Mouse (Mus musculus): ENCODE results near the gene Wdr49. TPM values are rescaled to one million over a fixed set of nuclear protein-coding genes. Genes with fewer than 3 reads are reported as not detected.

Gene Wdr49
- total RNA-seq (2021): not detected
- long read RNA-seq, experiment 1: 0 reads
- long read RNA-seq, experiment 2: 0 reads

- DNase-seq: no peak
Measured at GRCm38 (mm10) chr3:75482056-75482455, at the start of gene Wdr49. Gene Wdr49 (minus strand): TSS chr3:75482156.

DNA sequence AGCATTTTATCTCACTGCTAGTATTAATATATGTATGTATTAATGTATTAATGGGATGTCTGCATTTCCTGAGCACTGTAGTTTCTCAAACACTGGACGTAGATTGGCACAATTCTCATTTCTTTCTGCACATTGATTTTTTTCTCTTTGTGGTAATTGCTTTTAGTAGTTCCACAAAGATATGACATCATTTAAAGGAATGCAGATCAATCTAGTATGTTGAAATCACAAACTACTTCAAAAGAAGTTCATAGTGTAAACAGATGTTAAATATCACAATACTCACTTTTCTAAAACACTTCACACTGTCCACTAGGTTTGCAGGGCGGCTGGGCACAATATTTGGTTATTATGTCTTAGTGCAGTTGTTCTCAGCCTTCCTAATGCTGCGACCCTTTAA lies 49.1 kb upstream of the Wdr49 start:
- DNase-seq: no peak

DNA sequence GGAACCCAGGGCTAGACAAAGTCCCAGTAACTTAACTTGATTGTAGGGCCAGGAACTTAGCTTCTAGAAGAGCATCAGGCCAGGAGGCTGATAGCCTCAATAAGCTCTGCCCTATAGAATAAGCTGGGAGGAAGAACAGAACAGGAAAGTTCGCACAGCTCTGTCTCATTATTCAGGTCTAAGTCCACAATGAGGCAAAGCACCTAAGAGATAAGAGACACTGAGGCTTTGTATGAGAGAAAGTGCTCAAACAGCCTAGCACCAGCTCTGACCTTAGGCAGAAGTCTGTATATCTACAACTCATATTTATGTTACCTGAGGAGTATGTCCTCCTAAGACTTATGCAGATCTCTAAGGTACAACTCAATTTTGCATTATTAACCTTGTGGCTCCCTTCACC lies 40.6 kb upstream of the Wdr49 start:
- no peak for DNase-seq

- no peak for DNase-seq
Measured at GRCm38 (mm10) chr3:75521314-75521713, 39.4 kb upstream of the Wdr49 start.

- DNase-seq: peak; percentile 43 to 69
Measured at GRCm38 (mm10) chr3:75517631-75518250, 35.8 kb upstream of the Wdr49 start.

DNA sequence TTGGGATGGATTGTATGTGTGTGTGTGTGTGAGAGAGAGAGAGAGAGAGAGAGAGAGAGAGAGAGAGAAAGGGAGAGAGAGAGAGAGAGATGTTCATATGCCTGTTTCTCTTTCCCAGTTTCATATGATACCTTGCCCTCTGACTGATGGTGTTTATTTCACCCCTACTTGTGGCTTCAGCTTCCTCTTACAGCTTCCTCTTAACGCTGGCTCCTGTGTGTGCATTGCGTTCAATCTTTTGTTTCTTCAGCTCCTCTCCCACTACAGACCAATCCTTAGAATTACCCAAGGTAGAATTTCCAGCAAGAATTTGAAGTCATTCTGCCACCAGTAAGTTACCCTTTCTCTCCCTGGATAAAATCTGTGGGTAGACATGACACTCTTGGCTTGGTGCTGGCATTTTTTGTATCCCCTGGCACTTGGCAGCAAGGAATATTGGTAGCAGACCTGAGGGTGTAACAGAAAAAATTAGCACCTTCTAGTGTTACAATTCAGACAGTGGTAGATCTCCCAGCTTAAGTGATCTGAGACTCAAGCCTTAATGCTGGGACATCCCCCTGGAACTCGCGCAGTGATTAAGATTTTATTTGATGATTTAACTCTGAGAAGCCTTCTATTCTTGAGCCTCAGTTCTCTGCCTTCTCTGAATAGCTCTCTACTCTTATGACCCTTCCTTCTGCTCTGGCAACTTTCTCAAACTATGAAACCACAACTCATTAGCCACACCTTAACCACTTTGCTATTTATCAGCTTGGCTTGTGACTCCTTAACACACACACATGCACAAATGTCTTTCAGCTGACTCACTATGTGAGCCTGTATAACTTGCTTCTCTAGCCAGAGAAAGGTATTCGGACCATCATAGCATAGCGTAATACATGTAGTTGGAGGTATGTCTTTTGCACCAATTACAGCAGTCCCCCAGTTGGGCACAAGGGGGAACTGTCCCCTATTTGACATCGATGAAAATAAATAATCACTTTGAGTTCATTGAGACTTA lies 17.3 kb upstream of the Wdr49 start:
- no peak for DNase-seq

DNA sequence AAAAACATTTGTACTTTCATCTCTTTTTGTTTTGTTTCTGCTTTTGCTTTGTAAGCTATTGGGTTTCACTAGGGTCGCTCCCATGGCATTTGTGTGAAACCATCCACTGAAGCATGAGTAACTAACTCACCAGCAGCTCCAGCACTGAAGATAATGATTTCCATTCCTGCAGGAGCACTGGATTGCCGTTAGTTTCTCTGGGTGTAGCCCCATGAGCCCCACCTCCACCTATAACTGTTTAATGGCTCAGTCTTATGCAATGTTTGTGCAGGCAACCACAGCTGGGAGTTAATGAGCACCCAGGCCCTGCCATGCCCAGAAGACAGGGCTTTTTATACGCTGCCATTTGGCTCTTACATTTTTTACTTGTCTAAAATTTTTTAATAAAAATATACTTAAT lies 11.0 kb upstream of the Wdr49 start:
- no peak for DNase-seq

DNA sequence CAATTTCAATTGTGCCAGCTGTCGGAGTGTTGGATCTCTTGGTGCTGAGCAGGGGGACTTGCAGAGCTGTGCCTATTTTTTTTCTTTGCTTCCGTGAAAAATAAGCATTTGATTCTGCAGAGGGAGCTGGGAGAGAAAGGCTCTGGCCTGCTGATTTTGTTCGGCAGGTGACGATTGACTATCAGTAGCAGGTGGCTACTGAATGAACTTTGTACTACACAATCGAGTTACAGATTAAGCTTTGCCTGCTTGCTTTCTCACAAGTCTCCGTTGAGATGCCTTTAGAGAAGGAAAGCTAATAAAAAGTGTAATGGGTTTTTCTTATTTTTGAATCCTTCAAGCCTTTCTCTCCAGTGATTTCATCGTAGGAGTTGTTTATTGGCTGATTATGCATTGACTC lies 6.8 kb downstream of the Wdr49 start:
- DNase-seq: no peak

DNA sequence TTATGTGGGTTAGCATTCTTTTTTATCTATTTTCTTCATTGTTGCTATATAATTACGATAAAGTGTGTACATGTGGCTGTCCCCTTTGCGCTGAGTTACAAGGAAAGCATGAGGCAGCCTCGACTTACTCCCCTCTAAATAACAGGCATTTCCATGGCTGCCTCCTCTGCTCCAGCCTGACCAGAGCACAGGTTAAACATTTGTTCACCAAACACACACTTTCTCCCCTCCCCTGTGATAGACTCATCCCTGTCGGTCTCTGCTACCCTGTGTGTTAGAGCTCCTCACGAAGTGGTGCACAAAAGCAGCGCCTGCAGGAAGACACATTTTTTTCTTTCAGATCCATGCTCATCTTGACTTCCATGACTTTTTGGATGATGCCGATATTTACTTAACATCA lies 7.3 kb downstream of the Wdr49 start:
- no peak for DNase-seq

- DNase-seq: no peak
Measured at GRCm38 (mm10) chr3:75468154-75468553, 13.8 kb downstream of the Wdr49 start.

DNA sequence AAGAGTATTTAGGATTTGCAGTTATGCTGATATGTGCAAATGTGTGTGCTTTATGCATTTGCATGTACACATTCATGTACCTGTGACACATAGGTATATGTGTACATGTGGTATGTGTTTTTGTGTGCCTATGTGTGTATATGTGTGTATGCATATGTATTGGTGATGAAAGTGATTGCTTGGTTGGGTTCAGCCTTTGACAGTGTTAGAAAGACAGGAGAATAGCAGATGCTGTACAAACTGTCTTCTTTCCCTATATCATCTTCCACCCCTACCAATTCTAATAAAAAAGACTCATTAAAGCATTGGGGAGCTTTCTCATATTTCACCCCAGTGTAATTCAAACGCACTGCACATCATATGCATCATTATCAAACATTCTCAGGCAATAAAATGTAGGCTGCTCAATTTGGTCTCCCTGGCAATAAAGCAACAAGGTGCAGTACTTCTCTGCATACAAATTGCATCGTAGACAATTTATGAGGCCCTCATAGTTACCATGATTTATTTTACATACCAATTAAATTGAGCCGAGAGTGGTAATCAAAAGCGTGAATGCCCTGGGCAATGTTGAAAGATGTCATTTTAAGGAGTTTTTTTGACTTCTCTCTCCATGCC lies 51.3 kb downstream of the Wdr49 start:
- DNase-seq: no peak

DNA sequence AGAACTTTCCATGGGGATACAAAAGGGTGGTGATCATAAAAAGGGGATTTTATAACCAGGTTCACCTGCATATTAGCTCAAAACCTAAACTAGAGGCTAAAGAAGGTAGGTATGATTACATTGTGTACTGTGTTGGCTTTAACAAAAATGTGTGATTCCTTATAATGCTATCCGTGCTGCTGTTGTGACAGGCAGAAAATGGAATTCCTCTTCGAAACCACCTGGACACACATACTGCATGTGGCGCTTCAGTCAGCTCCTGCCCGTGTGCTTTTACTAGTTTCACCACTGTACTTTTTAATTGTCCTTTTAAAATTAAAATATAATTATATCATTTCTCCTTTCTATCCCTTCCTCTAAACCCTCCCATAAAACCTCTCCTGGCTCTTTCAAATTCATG lies 86.0 kb downstream of the Wdr49 start:
- DNase-seq: no peak

DNA sequence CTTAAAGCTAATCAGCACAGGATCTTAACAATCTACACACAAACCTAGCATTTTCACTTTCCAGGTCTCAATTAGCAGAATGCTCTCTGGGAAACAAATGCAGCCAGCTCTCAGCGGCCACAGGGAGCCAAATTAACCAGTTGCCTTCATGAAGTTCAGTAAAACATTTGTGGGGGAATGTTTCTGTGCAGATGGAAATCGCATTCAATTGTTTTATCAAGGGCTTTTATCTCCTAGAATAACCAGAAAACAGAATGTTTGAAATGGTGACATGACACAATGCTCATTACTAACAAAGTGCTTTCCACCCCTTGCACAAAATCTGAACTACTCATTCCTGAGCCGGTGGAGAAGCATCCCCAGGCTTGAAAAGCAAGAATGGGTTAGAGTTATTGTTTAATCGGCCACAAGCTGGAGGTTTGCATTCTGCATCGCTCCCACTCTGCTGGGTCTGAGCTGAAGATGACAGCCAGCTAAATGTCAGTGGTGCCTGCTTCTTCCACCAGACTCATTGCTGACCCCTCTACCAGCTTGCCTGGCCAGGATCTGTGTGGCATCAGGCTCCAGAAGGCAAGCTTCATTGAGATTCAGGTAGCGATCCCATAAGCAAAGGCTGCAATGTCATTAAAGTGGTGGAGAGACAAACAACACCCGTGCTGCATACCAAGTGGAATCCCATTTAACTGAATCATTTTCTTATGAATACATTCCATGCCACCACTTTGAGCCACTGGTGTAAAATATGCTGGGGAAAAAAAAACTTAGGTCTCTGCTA lies 86.6 kb downstream of the Wdr49 start:
- DNase-seq: no peak

- DNase-seq: no peak
Measured at GRCm38 (mm10) chr3:75394487-75394886, 87.5 kb downstream of the Wdr49 start.

DNA sequence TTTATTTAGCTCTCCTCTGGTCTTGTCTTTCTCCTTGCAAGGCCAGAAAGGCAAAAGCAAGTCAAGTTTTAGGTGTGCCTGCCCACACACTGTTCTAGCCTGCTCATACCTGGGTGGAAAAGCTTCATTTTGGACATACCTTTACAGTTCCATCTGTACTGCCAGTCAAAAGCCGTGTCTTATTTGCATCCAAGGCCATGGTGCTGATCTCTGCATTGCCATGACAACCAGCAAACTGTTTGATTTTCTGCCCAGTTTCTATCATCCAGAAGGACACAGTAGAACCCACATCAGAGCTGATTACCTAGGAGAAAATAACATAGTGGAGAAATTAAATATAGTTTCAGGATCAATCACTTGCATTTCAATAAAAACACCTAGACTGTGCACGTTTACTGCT lies 100.2 kb downstream of the Wdr49 start:
- peak in 1 of 2 experiments; percentile 4 for DNase-seq

- no peak for DNase-seq
Measured at GRCm38 (mm10) chr3:75353972-75354371, 128.0 kb downstream of the Wdr49 start.

DNA sequence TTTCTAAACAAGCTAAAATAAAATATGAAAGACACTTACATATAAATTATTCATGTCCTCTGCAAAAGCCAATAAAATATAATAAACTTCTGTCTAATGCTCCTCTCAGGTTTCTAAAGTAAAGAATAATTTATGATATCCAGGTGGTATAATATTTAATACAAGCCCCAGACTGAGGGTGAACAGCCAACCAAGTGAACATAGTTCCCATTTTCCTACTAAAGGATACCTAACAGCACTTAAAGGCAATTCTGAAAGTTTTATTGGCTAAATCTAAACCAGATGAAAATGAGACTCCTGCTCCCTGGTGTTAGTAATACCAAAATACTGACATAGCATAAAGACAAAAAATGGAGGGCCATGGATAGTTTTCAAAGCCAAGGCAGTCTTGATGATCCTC lies 144.8 kb downstream of the Wdr49 start:
- DNase-seq: no peak

GRCm38 (mm10) chr3:75320999-75321398 lies 161.0 kb downstream of the Wdr49 start:
- DNase-seq: no peak

DNA sequence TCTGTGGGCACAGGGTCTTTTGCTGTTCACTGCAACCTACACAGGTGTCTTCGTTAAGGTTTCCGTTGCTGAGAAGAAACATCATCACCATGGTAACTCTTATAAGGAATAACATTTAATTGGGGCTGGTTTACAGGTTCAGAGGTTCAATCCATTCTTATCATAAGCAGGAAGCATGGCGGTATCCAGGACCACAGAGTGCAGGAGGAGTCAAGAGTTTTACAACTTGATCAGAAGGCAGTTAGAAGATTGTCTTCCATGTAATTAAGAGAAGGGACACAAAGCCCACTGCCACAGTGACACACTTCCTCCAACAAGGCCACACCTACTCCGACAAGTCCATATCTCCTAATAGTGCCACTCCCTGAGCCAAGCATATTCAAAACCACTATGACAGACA lies 173.1 kb downstream of the Wdr49 start:
- no peak for DNase-seq

GRCm38 (mm10) chr3:75308228-75308627 lies 173.7 kb downstream of the Wdr49 start:
- no peak for DNase-seq

DNA sequence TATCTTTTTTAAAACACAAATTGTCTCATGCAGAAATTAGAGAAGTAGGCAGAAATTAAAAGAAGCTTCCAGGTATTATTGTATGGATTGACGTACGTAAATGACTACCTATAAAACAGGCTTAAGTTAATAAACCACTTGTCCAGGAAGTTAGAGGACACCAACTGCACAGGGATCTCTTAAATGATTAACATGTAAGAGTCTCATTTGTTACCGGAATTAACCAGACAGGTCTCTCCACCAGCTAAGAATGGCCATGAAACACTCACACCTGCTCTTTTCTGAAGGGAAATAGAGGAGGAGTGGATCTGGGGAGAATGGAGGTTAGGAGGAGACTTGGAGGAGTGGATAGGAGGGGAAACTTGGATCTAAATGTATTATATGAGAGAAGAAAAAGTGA lies 176.4 kb downstream of the Wdr49 start:
- DNase-seq: no peak

DNA sequence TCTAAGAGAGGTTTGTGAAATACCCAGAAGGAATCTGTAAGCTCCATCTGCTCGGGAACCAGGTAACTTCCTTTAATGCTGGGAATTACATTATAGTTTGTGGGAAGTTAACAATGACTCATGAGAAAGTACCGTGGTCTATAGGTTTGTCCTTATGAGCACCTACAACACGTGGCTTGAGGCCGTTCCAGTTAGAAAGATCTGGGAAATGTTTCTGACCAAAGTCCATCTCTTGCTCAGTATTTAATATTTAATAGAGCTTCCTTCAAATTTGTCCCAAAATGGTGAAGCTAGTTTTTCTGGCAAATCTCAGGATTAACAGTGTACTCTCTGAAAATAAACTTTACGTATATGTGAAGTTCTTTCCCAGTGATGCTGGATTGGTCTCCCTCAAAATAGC lies 177.3 kb downstream of the Wdr49 start:
- DNase-seq: no peak
